Mouse (Mus musculus) activated CD4-positive, CD25-positive, alpha-beta regulatory T cell, adult 9 weeks (primary cell): ENCODE results near the gene Tpi1. TPM values are rescaled to one million over a fixed set of nuclear protein-coding genes. Genes with fewer than 3 reads are reported as not detected.

Experiments used
- polyA plus RNA-seq: library from polyadenylated mRNA; unstranded; fragments of 100-300 nt; shearing (Covaris generic); gene quantifications from one replicate; pipeline ENCODE4 v1.2.1, GENCODE M21; 2017

Gene Tpi1
- 179 TPM for polyA plus RNA-seq

DNA sequence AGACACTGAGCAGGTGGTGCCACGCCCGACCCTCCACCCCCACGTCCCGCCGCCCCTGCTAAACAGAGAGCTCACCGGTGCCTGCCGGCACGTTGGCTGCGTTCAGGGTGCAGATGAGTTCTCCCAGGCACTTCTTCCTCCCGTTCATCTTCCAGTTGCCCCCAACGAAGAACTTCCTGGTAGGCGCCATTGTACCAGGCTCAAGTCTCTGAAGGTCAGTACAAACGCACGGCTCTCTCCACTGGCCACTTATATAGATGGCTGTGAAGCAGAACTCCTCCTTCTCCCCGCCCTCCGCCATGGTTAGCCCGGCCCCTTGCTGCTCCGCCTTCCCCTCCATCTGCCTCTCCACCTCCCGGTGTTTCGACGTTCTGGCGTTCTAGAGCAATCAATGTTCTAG is at the start of gene Tpi1:
Tpi1 (minus strand) TSS at position 364 of the 400 bp plus-strand sequence.

DNA sequence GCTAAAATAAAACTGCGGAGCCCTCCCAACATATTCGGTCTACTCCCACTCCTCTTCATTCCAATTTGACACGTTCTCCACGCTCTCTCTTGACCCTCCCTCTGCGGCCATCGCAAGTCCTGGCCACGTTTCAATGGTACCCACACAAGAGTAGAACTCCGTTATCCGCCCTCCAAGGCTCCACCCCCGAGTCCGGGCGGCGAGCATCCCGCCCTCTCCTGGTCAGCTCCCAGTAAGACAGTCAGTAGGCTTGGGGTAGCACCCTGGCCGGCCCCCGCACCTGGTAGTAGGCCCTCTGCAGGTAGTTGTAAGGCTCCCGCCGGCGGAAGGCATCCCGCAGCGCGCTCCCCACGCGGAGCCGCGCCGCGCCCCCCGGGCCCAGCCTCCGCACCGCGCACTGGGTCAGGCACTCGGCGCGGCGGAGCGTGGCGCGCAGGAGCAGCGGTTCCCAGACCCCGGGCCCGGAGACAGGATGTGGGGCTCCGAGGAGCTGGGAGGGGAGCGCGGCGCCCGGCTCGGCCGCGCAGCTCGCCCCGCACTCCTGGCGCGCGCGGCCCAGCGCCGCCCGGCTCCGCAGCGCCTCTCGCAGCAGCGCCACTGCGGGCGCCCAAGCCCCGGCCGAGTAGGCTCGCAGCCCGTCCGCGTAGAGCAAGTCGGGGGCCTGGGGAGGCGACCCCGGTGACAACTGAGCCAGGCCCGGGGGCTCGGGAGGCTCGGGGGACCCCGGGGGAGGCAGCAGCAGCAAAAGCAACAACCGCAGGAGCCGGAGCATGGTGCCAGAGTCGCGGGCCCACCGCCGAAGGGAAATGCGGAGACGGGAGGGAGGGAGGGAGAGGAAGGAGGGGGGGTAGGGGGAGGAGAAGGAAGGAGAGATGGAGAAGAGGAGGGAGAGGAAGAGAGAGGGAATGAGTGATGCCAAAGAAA is 43.1 kb upstream of the Tpi1 start, which contains the start of gene P3h3:
P3h3 (minus strand) TSS at position 837 of the 924 bp plus-strand sequence.

GRCm38 (mm10) chr6:124840241-124841167 is 26.4 kb upstream of the Tpi1 start, which contains the start of gene Gnb3:
Gnb3 (minus strand) TSS chr6:124840275.

DNA sequence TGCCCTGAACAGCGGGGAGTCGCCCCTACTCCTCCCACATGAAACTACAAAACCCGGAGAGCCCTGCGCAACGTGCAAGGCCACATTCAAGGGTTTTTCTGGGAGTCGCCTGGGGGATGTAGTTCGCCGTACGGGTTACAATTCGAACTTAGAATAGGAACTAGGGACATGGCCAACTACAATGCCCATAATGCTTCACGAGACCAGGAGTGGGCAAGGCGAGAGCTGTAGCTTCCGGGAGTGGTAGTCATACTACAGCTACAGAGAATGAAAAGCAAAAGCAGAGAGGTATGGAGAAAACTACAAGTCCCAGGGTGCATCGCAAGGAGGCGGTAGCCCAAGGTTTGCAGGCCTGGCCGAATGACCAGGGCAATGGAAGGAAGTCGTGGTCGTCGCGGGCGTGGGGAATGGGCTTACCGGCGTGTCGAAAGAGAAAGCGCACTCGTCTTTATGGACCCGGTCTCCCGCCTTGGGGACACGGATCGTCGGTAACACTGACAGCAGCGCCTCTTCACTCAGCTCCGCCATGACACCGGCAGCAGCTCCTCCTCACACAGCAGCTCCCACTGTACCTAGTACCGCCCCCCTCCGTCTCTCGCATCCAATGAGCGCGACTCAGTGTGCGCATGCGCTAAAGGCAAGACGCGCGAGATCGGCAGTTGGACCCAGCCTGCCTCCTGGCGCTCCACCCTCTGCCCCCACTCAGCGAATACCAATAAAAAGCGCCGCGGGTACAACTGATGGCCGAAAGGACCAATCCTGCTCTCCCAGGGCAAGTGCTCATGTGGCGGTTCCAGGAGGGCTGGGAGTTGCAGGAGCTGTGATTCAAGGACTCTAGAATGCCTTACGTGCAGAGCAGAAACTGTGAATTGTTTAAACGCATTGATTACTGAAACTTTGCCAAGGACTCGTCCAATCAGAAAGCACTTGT is 15.0 kb upstream of the Tpi1 start, which contains the start of the genes Usp5 and Cdca3:
Usp5 (minus strand) TSS at position 617 of the 931 bp plus-strand sequence.
Cdca3 (plus strand) TSS at position 680 of the 931 bp plus-strand sequence.

GRCm38 (mm10) chr6:124808358-124809012 is 5.6 kb downstream of the Tpi1 start, which contains the start of gene Spsb2:
Spsb2 (plus strand) TSS chr6:124808661.

GRCm38 (mm10) chr6:124779222-124779983 is 34.7 kb downstream of the Tpi1 start, which contains the start of gene Lrrc23:
Lrrc23 (minus strand) TSS chr6:124779727.

GRCm38 (mm10) chr6:124769101-124769765 is 44.9 kb downstream of the Tpi1 start, which contains the start of gene Eno2:
Eno2 (minus strand) TSS chr6:124769673.

Other genes with a start within 250 kb of the Tpi1 start
- gene C1rb, start 244.0 kb downstream of the Tpi1 start, polyA plus RNA-seq: not detected
- gene C1s2, start 178.2 kb downstream of the Tpi1 start, polyA plus RNA-seq: not detected
- gene Lpcat3, start 151.3 kb downstream of the Tpi1 start, polyA plus RNA-seq: 58.7 TPM
- gene Emg1, start 102.1 kb downstream of the Tpi1 start, polyA plus RNA-seq: 302 TPM
- 191 TPM for gene Phb2, start 102.0 kb downstream of the Tpi1 start, polyA plus RNA-seq
- 373 TPM for gene Ptpn6, start 75.6 kb downstream of the Tpi1 start, polyA plus RNA-seq
- gene Grcc10, start 72.9 kb downstream of the Tpi1 start, polyA plus RNA-seq: 536 TPM
- gene Gm45234, start 58.3 kb downstream of the Tpi1 start, polyA plus RNA-seq: 0.12 TPM
- 2.2 TPM for gene Atn1, start 57.8 kb downstream of the Tpi1 start, polyA plus RNA-seq
- 8.9 TPM for gene Eno2, start 44.6 kb downstream of the Tpi1 start, polyA plus RNA-seq
- 2.3 TPM for gene Lrrc23, start 34.6 kb downstream of the Tpi1 start, polyA plus RNA-seq
- gene Spsb2, start 5.6 kb downstream of the Tpi1 start, polyA plus RNA-seq: 8.0 TPM
- 125 TPM for gene Usp5, start 15.2 kb upstream of the Tpi1 start, polyA plus RNA-seq
- 11.7 TPM for gene Cdca3, start 15.3 kb upstream of the Tpi1 start, polyA plus RNA-seq
- gene Gnb3, start 26.0 kb upstream of the Tpi1 start, polyA plus RNA-seq: not detected
- gene P3h3, start 43.5 kb upstream of the Tpi1 start, polyA plus RNA-seq: not detected
- gene Gpr162, start 49.7 kb upstream of the Tpi1 start, polyA plus RNA-seq: 0.20 TPM
- gene Cd4, start 73.9 kb upstream of the Tpi1 start, polyA plus RNA-seq: 296 TPM
- gene Lag3, start 97.4 kb upstream of the Tpi1 start, polyA plus RNA-seq: 4.6 TPM
- gene Ptms, start 105.8 kb upstream of the Tpi1 start, polyA plus RNA-seq: 14.2 TPM
- 160 TPM for gene Mlf2, start 117.1 kb upstream of the Tpi1 start, polyA plus RNA-seq
- 91.9 TPM for gene Cops7a, start 151.2 kb upstream of the Tpi1 start, polyA plus RNA-seq
- gene Pianp, start 182.4 kb upstream of the Tpi1 start, polyA plus RNA-seq: not detected
- gene Zfp384, start 194.8 kb upstream of the Tpi1 start, polyA plus RNA-seq: 22.4 TPM
- 87.6 TPM for gene Ing4, start 225.5 kb upstream of the Tpi1 start, polyA plus RNA-seq
- 28.2 TPM for gene Acrbp, start 235.4 kb upstream of the Tpi1 start, polyA plus RNA-seq